Mouse (Mus musculus): ENCODE data around the gene Crybg3.

Crybg3 gene

DNA sequence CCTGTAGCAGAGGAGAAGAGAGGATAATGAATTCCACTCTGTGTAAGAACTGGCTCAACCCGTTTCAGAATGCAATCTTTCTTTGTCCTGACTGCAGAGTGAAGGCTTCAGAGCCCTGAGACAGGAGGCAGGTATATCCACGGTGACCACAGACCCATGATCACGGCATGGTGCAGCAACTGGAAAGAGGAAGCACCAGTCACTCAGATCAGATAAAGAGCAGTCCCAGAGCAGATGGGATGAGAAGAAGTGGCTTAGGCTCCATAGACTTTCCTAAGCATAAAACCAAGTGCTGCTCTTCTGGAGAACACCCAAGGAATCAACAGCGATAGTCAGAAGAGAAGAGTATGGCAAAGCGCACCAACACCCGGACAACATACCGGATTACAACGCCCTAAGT, 21.5 kb downstream of the Crybg3 start:
- DNase-seq (ENCODE audit: low spot score) = no peak

DNA sequence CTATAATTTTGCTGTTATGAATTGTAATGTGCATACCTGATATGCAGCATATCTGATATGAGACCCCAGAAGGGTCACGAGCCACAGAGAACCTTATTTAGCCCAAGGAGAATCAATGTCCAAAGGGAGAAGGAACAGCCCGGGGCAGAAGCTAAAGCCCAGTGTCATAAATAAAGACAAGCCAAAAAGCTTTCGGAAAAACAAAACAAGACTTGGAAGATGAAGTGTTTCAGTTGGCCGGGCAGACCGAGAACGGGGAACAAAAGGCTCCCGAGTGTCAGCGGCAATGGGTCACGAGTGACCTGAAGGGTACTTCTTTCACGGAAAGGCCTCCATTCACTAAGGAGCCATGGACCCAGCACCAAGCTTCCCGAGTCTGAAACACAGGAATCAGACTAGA, 26.8 kb downstream of the Crybg3 start:
- no peak for DNase-seq (ENCODE audit: low spot score)

DNA sequence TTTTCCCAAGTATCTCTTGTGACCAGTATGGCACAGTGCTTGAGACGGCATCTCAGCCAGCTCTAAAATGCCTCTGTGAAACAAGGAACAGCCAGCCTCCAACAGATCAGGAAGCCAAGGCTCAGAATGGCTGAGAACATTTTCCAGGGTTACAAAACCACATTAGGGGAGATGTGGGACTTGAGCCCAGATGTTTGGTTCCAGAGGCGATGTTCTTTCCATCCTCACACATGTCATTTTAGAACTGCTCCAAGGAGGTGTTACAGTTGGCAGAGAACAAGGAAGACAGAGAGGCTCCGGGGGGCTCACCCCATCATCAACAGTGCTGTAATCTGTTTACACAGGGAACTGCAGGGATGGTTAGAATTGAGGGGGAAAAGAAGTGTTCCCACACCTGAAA, 28.1 kb downstream of the Crybg3 start:
- no peak for DNase-seq (ENCODE audit: low spot score)

DNA sequence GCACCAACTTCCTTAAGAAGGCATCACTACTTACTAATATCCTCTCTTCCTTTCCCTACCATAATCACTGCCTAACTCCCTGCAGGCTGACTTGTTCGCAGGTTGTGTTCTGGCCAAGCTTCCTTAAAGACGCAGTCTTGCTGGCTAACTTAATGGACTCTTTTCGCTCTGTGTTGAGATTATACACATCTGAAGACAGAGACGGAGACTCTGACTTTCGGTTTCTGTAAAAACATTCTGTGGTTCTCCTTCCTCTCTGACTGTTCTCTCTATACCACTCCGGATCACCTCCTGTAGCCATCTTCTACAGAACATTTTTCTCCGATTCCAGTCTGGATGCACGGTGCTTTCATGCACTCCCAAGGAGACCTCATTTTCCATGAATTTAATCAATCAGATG, 30.0 kb downstream of the Crybg3 start:
- no peak for DNase-seq (ENCODE audit: low spot score)

DNA sequence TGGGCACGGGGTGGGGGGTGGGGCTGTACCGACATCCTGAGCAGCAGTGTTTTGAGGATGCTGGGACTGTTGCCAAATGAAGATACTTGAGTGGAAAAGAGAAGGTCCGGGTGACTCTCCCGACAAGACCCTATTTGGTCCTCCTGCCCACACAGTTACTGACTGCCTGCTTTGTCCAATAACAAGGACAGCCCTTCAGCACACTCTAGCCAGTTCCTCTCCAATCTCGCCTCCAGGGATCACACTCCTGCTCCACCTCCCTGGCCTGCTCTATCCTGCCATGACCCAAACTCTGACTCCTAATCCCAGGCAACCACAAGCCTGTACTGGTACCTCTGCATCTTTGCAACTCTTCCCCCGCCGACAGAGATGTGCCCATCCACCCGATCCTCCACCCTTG, 30.9 kb downstream of the Crybg3 start:
- no peak for DNase-seq (ENCODE audit: low spot score)

DNA sequence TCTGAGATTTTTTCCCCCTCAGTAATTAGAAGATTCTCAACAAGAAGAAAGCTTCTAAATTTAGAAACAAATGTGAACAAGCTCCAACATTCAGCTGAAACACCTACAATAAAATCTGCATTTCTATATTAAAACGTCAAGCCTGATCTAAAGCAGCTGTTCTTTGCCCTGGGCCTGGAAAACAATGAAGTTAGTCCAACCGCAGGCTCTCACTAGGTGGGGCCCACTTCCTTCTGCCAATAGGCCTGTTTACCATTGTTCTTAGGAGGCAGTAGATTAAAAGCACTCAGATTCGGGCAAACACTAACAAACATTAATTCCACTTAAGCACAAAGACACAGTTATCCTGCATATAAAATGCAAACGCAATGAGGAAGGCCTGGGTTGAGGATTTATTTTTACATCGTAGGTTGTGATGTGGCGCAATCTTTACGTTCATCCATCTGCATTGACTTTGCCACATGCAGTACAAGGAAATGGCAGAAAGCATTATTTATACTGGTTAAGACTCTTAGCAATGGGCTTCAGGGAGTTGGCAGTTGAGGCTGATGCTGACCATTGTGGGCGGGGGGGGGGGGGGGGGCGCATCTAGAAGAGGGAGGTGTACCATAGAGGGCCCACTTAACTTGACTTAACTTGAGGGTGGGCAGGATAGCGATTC, 32.9 kb downstream of the Crybg3 start:
- DNase-seq (ENCODE audit: low spot score) = no peak

DNA sequence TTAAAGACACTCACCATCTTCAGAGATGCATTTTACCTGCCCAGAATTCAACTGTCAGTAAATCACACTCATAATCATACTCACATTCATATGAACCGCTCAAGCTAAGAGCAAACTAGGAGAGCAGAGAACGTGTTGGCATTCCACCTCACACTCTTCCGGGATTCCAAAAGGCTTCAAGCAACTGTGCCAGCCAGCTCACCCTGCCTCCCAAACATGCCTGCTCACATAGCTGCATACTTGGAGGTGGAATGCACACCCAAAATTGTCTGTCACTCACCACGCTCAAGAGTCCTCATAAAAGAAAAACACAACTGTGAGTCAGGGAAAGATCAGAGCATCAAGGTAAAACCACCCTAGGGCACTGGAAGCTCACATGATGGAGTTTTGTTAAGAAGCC, 34.3 kb downstream of the Crybg3 start:
- no peak for DNase-seq (ENCODE audit: low spot score)

DNA sequence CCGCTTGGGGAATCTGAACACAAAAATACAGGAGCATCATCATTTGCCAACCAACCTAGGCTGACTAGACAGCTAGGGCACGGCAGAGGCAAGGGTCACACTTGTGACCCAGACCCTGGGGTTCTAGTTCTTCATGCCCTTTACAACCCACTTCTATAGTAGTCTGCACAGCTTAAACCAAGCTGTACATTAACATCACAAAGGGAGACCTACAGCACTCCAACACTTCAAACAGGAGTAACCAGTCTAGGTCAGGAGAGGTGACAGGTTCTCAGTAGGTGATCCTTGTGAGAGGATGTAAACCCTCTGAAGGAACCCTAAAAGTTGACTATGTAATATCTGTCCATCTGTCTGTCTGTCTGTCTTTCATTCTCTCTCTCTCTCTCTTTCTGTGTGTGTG, 35.1 kb downstream of the Crybg3 start:
- no peak for DNase-seq (ENCODE audit: low spot score)

DNA sequence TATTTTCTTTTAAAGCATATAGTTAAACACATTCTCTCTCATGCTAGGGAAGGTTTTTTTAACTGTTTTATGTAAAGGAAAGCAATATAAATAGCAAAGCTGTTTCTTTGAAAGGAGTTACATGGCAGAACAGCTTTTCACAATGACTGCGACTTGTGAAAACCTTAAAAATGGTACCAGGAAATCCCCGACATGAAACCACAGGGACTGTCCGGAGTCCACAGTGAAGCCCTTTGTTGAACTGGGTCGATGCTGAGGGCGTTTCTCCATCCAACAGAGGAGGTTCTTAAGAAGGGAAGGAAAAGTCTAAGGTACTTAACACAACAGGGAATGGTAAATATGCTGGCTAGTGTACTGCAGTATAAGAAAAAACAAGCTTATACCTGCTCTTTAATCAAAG, 36.8 kb downstream of the Crybg3 start:
- no peak for DNase-seq (ENCODE audit: low spot score)

DNA sequence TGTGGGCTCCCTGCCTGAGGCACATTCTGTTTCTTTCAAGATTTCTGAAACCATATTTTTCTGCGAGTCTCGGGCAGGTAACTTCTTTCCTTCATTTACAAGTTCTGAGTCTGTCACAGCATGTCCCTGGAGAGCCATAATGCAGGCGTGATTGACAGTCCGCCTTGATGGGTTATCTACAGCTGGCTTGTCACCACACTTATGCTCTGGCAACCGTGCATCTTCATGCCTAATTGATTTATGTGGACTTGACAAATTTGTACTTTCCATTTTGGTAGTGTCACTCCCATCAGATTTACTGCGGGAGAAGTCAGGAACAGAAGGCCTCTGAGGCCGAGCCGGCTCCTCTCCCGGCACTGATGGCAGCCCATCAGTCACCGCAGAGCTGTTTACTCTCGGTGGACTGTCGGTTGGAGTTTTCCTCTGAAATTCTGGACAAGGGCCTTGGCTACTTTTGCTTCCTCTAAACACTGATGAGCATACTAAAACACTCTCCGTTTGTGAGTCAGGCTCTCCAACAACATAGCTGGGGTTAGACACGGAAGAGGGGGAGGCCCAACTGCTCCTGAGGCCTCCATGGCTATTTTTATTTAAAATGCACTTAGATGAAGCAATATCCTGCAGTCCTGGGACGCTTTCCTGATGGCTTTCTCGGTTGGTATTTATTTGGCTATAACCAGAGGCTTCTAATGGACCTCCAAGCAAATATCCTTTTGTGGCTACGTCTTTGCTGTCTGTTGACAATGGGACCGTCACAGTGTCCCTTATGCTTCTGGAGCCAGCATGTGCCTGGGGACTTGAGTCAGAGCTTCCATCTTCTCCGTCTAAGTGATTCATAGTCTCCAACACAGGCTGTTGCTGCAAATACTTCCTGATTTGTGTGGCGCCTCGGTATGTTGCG, 41.2 kb downstream of the Crybg3 start:
- DNase-seq (ENCODE audit: low spot score) = no peak

DNA sequence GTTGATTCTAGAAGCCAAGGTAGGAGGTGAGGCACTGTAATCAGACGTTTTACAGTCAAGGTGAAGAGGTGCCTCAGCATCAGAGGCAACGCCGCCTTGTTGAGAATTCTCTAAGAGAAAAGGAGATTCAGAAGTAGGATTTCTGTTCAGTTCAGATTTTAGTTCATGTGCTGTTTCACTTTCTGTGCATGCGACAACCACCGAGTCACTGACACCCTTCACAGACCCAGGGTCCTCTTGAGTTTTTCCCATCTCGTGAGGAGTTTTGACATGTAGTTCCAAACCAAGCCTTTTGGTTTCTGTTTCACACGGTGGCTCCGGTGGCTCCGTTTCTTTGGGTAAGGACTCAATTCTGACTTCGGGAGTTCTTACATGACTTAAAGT, 41.9 kb downstream of the Crybg3 start:
- no peak for DNase-seq (ENCODE audit: low spot score)

DNA sequence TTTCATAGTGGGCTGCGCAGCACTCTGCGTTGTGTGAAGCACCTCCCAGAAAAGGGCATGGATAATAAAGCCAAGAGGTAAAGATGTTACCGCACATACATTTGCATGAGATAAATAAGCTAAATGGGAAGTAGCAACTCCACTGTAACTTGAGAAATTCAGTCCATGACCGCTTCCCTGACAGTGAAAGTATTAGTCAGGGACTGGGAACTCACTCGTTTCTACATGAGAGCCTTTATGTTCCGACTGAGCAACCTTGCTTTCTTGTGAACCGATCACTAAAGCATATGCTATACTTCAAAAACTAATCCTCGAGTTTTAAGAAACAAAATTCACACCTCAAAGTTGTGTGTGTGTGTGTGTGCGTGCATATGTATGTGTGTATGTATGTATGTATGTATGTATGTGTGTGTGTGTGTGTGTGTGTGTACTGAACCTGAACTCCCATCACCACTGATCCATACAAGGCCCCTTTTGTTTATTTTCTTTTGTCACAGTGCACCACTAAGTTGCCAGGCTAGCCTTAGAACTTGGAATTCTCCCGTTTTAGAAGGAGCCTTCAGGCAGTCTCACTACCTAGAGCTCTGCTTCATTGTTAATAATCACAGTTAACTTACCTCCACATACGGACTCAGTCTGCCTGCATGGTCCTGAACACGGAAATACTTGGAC, 47.2 kb downstream of the Crybg3 start:
- no peak for DNase-seq (ENCODE audit: low spot score)

DNA sequence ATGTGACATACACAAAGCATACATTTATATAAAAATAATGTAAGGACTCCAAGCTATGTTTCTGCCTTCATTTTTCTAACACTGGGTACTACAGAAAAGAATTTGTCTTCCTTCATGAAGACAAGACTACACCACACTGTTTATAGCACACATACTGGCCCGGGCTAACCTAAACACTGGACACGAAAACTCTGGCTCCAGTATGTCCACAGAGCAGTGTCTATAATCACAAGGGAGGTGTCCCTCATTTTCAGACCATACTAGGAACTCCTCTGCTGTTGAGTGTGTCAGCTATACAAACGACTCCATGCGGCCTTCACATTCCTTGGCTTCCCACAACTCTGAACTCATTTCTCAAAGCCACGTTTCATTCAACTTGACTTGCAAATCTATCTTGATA, 49.3 kb downstream of the Crybg3 start:
- no peak for DNase-seq (ENCODE audit: low spot score)

DNA sequence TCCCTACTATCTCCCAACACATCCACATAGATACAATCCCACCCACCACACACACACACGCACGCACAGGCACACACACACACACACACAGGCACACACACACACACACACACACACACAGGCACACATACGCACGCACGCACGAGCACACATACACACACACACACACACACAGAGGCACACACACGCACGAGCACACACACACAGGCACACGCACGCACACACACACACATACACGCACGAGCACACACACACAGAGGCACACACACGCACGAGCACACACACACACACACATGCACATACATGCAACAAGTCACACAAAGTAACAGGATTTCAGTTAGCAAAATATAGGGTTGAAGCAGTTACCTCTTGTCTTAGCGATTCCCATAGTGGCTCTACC, 51.1 kb downstream of the Crybg3 start:
- DNase-seq (ENCODE audit: low spot score) = no peak

DNA sequence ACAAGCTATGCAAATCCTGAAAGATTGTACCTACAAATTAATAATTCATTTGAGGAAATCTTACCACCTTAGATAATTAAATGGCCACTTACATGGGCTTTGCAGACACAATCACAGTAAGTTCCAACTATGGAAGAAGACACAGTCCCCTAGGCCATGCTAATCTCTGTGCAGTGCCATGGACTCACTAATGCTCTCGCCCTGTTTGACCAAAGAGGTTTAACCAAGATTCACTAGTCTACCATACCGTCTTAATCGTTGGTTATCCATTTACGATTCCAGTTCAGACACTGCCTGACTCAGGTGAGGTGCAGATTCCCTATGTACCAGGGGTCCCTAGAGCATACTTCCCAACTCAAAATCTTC, 52.2 kb downstream of the Crybg3 start:
- no peak for DNase-seq (ENCODE audit: low spot score)

DNA sequence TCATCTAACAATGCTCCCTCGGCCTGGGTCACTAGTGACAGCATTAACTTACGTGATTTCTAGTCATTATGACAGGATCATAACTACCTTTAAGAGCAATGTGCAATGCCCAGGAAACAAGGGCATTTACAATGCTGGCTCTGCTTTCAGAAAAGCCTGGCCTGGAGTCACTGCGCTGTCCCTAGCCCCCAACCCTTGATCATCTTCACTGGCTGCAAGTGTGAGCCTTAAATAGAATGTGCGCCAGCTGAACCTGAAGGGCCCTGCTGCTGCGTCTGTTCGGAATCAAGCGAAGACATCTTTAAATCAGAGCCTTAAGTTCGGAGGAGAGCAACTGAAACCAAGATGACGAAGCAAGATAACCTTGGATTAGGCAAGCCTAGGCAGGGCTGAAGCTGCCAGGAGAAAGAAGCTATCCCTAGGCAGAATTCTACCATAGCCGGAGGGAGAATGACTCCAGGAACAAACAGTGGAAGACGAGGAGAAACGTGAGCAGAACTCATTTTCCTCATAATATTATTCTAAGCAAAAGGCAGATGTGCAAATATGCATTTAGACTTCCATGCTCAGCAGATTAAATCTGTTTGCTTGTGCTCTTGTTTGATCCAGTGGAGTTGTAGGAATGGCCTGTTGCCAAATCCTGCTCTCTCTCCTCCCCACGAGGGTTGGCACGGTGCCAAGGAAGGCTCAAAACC, 52.7 kb downstream of the Crybg3 start:
- peak; percentile 74 for DNase-seq (ENCODE audit: low spot score)

DNA sequence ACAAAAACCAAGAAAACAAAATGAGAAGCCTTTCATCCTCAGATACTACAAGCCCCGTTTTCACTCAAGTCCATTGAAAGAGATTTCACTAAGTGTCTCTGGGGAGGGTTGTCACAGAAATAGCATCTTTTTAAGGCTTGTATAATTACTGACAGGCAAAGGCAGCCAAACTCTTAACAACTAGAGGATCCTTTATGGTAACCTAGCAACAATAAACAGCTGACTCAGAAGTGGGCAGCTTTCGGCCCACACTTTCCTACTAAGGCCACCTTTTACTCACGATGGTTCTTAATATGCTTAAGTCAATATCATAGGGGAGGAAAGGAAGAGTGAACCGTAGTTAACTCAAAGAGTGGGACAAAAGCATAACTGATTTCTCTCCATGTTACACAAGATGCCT, 53.3 kb downstream of the Crybg3 start:
- no peak for DNase-seq (ENCODE audit: low spot score)

DNA sequence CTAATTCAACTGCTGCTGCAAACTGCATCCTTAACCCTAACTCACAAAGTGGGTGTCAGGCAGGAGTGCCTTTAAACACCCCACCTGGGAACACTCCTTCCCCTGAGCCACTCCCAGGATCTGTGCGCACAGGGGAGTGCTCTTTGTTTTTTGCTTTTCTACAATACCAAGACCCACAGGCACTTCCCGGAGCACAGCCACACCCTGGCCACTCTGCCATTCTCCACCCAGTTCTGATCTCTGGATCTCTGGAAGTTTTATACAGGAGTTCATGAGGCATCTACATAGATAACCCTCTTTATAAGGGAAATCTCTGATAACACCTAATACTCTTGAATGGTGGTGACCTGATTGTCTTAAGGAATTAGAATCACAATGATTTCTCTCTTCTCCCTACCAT, 55.4 kb downstream of the Crybg3 start:
- DNase-seq (ENCODE audit: low spot score) = no peak

DNA sequence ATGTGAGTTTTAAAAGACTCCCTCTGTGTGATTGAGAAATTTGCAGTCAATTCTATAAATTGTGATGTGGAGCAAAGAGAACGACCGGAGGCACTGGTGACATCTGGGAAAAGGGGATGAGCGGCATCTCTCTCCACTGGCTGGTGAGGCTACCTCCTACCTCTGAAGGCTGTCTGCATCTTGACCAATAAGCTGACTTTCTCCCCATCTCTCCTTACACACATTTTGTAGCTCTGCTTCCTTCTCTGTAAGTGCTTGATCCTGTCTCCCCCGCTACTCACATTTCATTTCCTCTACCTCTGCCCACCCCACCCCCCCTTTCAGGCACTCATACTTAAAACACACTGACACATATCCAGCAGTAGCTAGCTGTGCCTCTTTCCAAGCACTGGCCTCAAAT, 59.4 kb downstream of the Crybg3 start:
- no peak for DNase-seq (ENCODE audit: low spot score)

DNA sequence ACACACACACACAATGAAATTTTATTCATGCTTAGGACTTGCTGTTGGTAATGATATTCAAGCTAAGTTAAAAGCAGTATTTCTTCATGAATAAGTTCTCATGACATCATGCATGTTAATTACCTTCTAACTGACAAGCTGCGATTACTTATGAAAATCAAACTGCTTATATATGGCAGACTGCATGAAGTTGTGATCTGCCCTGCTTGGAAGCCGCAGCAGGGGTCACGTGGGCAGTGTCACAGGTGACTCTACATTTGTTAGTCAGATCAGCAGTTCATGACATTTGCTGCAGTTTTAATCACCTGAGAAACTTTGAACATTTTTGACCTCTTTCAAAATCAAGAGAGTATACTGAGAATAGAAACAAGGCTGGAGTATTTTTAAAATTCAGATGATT, 59.8 kb downstream of the Crybg3 start:
- no peak for DNase-seq (ENCODE audit: low spot score)

DNA sequence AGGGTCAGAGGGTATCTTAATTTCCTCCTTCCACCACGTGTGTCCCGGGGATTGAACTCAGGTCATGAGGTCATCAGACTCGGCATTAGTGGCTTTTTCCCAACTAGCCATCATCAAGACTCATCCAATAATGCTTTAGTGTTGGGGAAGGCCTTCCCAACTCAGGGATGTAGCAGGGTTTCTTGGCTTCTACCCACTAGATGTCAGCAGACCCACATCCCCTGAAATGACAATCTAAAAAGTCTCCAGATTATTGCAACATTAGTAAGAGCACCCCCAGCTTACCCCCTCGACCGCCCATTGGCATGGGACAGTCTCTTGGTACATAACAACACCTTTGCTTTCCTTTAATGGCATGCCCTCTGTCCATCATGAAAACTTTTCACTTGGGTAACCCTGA, 65.1 kb downstream of the Crybg3 start:
- no peak for DNase-seq (ENCODE audit: low spot score)

DNA sequence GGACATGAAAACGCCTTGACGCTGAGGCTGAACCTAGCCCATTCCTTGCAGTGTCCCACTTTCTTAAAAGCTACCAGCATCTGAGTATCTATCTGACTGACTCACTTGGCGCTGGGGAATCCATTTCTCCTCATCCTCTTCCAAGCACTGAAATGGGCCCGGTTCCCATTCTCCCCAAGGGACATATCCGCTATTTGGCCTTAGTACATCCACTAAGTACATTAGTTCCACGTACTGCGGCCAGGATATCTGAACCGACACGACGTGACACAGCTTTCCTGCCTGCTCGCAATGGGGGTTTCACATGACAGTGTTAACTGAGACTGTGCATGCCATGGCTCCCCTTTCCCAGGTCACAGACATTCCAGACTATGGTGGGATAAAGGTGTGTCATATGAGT, 66.4 kb downstream of the Crybg3 start:
- DNase-seq (ENCODE audit: low spot score) = no peak

DNA sequence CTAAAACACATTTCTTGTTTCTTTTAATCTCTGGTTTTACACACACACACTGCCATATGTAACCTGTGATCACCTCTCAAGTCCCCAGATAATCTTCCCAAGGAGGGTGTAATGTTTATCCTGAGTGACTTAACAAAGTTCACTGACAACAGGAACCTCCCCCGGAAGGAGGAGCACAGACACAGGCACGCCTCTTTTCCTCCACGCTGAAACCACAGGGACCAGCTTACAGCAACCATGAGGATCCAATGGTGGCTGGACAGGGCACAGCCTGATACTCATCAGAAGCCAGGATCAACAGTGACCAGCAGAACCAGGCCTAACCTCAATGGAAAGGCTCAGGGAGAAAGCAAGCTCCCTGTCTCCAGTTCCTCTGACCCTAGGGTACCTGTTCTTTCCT, 68.2 kb downstream of the Crybg3 start:
- DNase-seq (ENCODE audit: low spot score) = no peak

All from testis, postnatal 10 days (tissue).